ENCODE assay signal across 13 mouse cellular contexts in genomic region chr10:53984086-53984485, GRCm38 (mm10).
A peak's percentile ranks its signal among the peaks of the same experiment; 100 is the strongest.
DNase-seq lines count a peak whose midpoint lies in the region; ATAC-seq and TF ChIP-seq lines count a peak whose summit lies in the region.
"Had no signal": no experiment of that assay in that cellular context is flagged by ENCODE, and none has a peak within 500 bp of the region (broad histone marks: within the 10 kb centered on the region; RNA-seq: fewer than 3 reads in every experiment).

No protein-coding gene starts in this region.

- 30% methylated on average over 3 of the region's 3 CpGs for WGBS in hindbrain, embryonic 14.5 days
- 58% methylated on average over 3 of the region's 3 CpGs for WGBS in hindbrain, embryonic 10.5 days
- 40% methylated on average over 3 of the region's 3 CpGs for WGBS in midbrain, postnatal 0 days

- TF ChIP-seq CTCF in midbrain, postnatal 0 days (IDR thresholded peaks at IDR 0.05), result no peak

- no peak overlapping the region for H3K4me2 ChIP-seq in hindbrain, embryonic 14.5 days (replicated peaks)
- H3K4me2 ChIP-seq in midbrain, postnatal 0 days (ENCODE audit: low read depth, low read length, poor library complexity, severe bottlenecking), result no peak overlapping the region
- H3K4me2 ChIP-seq: limb, embryonic 12.5 days had no signal

- no peaks in the 10 kb centered on the region for H3K9me3 ChIP-seq in hindbrain, embryonic 14.5 days (ENCODE audit: control insufficient read depth, low read length)
- no peaks in the 10 kb centered on the region for H3K9me3 ChIP-seq in hindbrain, embryonic 10.5 days
- H3K9me3 ChIP-seq in midbrain, postnatal 0 days (ENCODE audit: low read length), result no peaks in the 10 kb centered on the region
- H3K9me3 ChIP-seq: limb, embryonic 12.5 days had no signal

- no peak overlapping the region for H3K27ac ChIP-seq in hindbrain, embryonic 14.5 days
- no peak overlapping the region for H3K27ac ChIP-seq in hindbrain, embryonic 10.5 days
- no peak overlapping the region for H3K27ac ChIP-seq in midbrain, postnatal 0 days (ENCODE audit: low read depth, low read length)
- H3K27ac ChIP-seq: heart, adult 2 months; limb, embryonic 12.5 days had no signal

- no peaks in the 10 kb centered on the region for H3K4me1 ChIP-seq in hindbrain, embryonic 14.5 days (replicated peaks; ENCODE audit: control insufficient read depth, insufficient read depth, low read length)
- no peaks in the 10 kb centered on the region for H3K4me1 ChIP-seq in hindbrain, embryonic 10.5 days (replicated peaks)
- H3K4me1 ChIP-seq in midbrain, postnatal 0 days (ENCODE audit: insufficient read depth, low read length), result no peaks in the 10 kb centered on the region
- H3K4me1 ChIP-seq: limb, embryonic 12.5 days had no signal

- H3K4me3 ChIP-seq in hindbrain, embryonic 14.5 days (replicated peaks; ENCODE audit: low read length), result no peak overlapping the region
- H3K4me3 ChIP-seq in hindbrain, embryonic 10.5 days, result no peak overlapping the region
- no peak overlapping the region for H3K4me3 ChIP-seq in midbrain, postnatal 0 days (ENCODE audit: low read depth, low read length)
- H3K4me3 ChIP-seq: heart, adult 2 months; limb, embryonic 12.5 days had no signal

- no peak for DNase-seq in hindbrain, embryonic 14.5 days (ENCODE audit: low spot score)
- no peak for DNase-seq in hindbrain, embryonic 10.5 days (ENCODE audit: low spot score)
- DNase-seq in right cerebral cortex, postnatal 4 days, result peak; percentile 6
- no peak for DNase-seq in right cerebral cortex, postnatal 36 days (ENCODE audit: low spot score in 2 of 2)
- DNase-seq in layer of hippocampus, adult 18-20 months (ENCODE audit: low spot score in 2 of 2), result peak; percentile 11 to 68
- DNase-seq in midbrain, postnatal 0 days (ENCODE audit: low spot score), result peak; percentile 38
- no peak for DNase-seq in thymus, postnatal 10 days (ENCODE audit: low spot score in 2 of 2)
- DNase-seq: embryo, embryonic 11 days; heart, adult 2 months; kidney, adult 9 months; lung, postnatal 4 days; thymus, postnatal 36 days had no signal

- H3K36me3 ChIP-seq in hindbrain, embryonic 14.5 days (replicated peaks; ENCODE audit: control insufficient read depth, insufficient read depth), result no peaks in the 10 kb centered on the region
- no peaks in the 10 kb centered on the region for H3K36me3 ChIP-seq in hindbrain, embryonic 10.5 days
- no peaks in the 10 kb centered on the region for H3K36me3 ChIP-seq in midbrain, postnatal 0 days (ENCODE audit: insufficient read depth, low read length)
- H3K36me3 ChIP-seq: limb, embryonic 12.5 days had no signal

- no peaks in the 10 kb centered on the region for H3K27me3 ChIP-seq in hindbrain, embryonic 14.5 days (ENCODE audit: control insufficient read depth, insufficient read depth, low read length)
- H3K27me3 ChIP-seq in hindbrain, embryonic 10.5 days (ENCODE audit: insufficient read depth, poor library complexity, severe bottlenecking), result no peaks in the 10 kb centered on the region
- H3K27me3 ChIP-seq in midbrain, postnatal 0 days (ENCODE audit: insufficient read depth, low read length), result no peaks in the 10 kb centered on the region
- H3K27me3 ChIP-seq: limb, embryonic 12.5 days had no signal

- ATAC-seq in hindbrain, embryonic 14.5 days (ENCODE audit: low FRiP score), result peak; percentile 57; the same call in 1 of the 2 replicates
- ATAC-seq in midbrain, postnatal 0 days (ENCODE audit: low FRiP score), result 0 out of 2 replicates have a peak, but pooled peaks have one; percentile 41

- no peak overlapping the region for H3K9ac ChIP-seq in hindbrain, embryonic 14.5 days
- H3K9ac ChIP-seq in midbrain, postnatal 0 days (replicated peaks; ENCODE audit: low read length, poor library complexity, severe bottlenecking), result no peak overlapping the region
- H3K9ac ChIP-seq: limb, embryonic 12.5 days had no signal

Comparison
In these comparisons a context has a peak if more than half of its experiments do, and no peak if none do; other contexts are left out.
1. DNase-seq: peak in right cerebral cortex, postnatal 4 days (single experiment), layer of hippocampus, adult 18-20 months (2 of 2) and midbrain, postnatal 0 days (single experiment); none in hindbrain, embryonic 14.5 days (single experiment), hindbrain, embryonic 10.5 days (single experiment), right cerebral cortex, postnatal 36 days (0 of 2) and thymus, postnatal 10 days (0 of 2).